Mouse (Mus musculus) limb, embryonic 11.5 days (tissue): ENCODE results near the gene Cenpf. TPM values are rescaled to one million over a fixed set of nuclear protein-coding genes. Genes with fewer than 3 reads are reported as not detected.

Source experiments
- ATAC-seq: fragments of 200-750 bp; cut with Nextera tagmentation; 2 replicates; pipeline ENCODE4 v1.8.0; 2017; ENCODE audit warnings: low read depth; ENCODE audit not compliant: insufficient number of reproducible peaks, low FRiP score, low TSS enrichment
- DNase-seq: peaks from one replicate; pipeline ENCODE4 v3.0.0-alpha.2; 2015; ENCODE audit warnings: low spot score
- H3K27ac ChIP-seq: fragments of 300-500 bp; sonication (generic); replicated peaks from 2 replicates; pipeline ENCODE4 v1.5.1; 2014; ENCODE audit warnings: low read depth, mild to moderate bottlenecking, low read length
- H3K27me3 ChIP-seq: fragments of 300-500 bp; sonication (generic); 2 replicates; pipeline ENCODE4 v1.6.1; 2014; ENCODE audit warnings: mild to moderate bottlenecking, low read length, mixed read lengths; ENCODE audit not compliant: control insufficient read depth, insufficient read depth
- H3K36me3 ChIP-seq: fragments of 300-500 bp; sonication (generic); 2 replicates; pipeline ENCODE4 v1.6.1; 2014; ENCODE audit warnings: mild to moderate bottlenecking, low read length, moderate library complexity, mixed read lengths; ENCODE audit not compliant: control insufficient read depth, insufficient read depth
- H3K4me1 ChIP-seq: fragments of 300-500 bp; sonication (generic); 2 replicates; pipeline ENCODE4 v1.6.1; 2014; ENCODE audit warnings: low read length, mixed read lengths; ENCODE audit not compliant: control insufficient read depth, insufficient read depth
- H3K4me2 ChIP-seq: fragments of 300-500 bp; sonication (generic); 2 replicates; pipeline ENCODE4 v1.6.1; 2014; ENCODE audit warnings: low read depth, mild to moderate bottlenecking, moderate library complexity; ENCODE audit not compliant: severe bottlenecking
- H3K4me3 ChIP-seq: fragments of 300-500 bp; sonication (generic); 2 replicates; pipeline ENCODE4 v1.5.1; 2014; ENCODE audit warnings: low read depth, low read length
- H3K9ac ChIP-seq: fragments of 300-500 bp; sonication (generic); 2 replicates; pipeline ENCODE4 v1.6.1; 2014; ENCODE audit warnings: mild to moderate bottlenecking, low read length
- H3K9me3 ChIP-seq: fragments of 300-500 bp; sonication (generic); 2 replicates; pipeline ENCODE4 v1.6.1; 2016; ENCODE audit warnings: low read length; ENCODE audit not compliant: control insufficient read depth
- WGBS: fragments of 180-500 bp; shearing (Covaris S2); extraction: QIAGEN DNeasy Blood & Tissue Kit; methylation state at CpG from one replicate; pipeline ENCODE4 v1.1.7; 2014; 5-methylcytosine and 5-hydroxymethylcytosine counted together
- polyA plus RNA-seq: library from polyadenylated mRNA; unstranded; fragments of >200 nt; fragmentation: Nextera tagmentation; extraction: Ambion mirVana; gene quantifications from 2 replicates; pipeline ENCODE4 v1.2.1, GENCODE M21; 2014

Gene Cenpf
- polyA plus RNA-seq, 1 experiment from 2014 or later, result 96.7 TPM

DNA sequence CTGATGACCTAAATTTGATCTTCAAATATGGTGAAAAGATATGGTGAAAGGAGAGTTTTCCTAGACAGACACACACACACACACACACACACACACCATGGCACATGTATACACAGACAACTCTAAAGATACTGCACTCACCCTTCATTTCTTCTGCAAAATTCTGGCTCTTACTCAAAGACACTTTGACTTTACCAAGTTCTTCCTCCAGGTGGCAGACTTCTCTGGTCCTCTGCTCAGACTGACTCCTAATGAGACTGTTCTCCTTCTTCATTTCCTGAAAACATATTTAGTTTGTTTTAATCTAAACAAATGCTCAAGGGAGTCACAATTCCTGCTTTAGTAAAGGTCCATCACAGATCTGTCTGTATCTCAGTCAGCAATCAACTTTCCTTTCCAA lies 26.0 kb downstream of the Cenpf start:
- Histone ChIP-seq H3K9me3 (no peaks in the 10 kb centered on the region), H3K4me1 (no peaks in the 10 kb centered on the region), H3K9ac (no peak overlapping the region), H3K36me3 (peaks cover 9% of the 10 kb centered on the region; the same call in 1 of the 2 replicates), H3K4me3 (no peak overlapping the region), H3K27me3 (no peaks in the 10 kb centered on the region), H3K4me2 (no peak overlapping the region), H3K27ac (no peak overlapping the region)
- DNase-seq (no peak), ATAC-seq (no peak)

DNA sequence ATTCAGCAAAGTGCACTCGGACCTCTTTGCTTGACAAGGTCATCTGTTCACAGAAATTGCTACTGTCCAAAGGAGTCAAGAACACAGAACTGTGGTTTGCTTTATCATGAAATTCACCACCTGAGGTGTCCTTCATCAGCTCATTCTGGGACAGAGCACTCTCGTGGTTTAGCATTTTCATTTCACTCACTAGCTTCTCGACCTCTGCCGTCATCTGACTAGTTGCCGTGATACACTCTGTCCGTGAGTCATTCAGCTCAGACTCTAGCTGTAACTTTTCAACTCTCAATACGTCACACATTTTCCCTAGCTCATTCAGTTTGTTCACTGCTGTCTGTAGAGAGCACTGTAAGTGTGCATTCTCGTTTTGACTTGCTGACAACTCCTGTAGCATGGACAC lies 30.5 kb downstream of the Cenpf start:
- H3K9ac ChIP-seq, result no peak overlapping the region
- H3K4me2 ChIP-seq, result no peak overlapping the region
- 90% methylated on average over 8 of the region's 8 CpGs for WGBS
- H3K27ac ChIP-seq, result no peak overlapping the region
- ATAC-seq (no peak), DNase-seq (no peak)
- H3K4me3 ChIP-seq, result no peak overlapping the region
- peaks cover 12% of the 10 kb centered on the region; the same call in 1 of the 2 replicates for H3K36me3 ChIP-seq
- H3K9me3 ChIP-seq, result no peaks in the 10 kb centered on the region
- no peaks in the 10 kb centered on the region for H3K4me1 ChIP-seq
- H3K27me3 ChIP-seq, result no peaks in the 10 kb centered on the region

DNA sequence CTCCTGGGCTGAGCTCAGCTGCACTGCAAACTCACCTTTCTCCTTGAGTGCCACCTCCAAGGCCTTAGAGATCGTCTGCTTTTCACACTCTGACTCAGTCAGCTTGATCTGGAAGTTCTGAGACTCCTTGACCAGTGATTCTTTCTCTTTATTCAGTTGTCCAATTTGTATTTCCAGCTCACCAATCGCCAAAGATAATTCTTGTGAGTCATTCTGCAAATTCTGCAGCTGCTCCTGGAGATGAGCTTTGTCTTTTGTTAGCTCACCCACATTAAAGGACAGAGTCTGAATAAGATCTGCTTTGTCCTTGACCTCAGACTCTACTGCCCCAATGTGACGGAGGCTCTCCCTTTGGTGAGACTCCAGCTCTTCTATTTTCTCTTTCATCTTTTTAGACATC lies 34.1 kb downstream of the Cenpf start:
- ATAC-seq (no peak), DNase-seq (no peak)
- H3K9me3 ChIP-seq, result no peaks in the 10 kb centered on the region
- WGBS, result 91% methylated on average over 3 of the region's 3 CpGs
- H3K27me3 ChIP-seq, result no peaks in the 10 kb centered on the region
- H3K9ac ChIP-seq, result no peak overlapping the region
- H3K36me3 ChIP-seq, result peaks cover 11% of the 10 kb centered on the region; the same call in 1 of the 2 replicates
- H3K4me1 ChIP-seq, result no peaks in the 10 kb centered on the region
- no peak overlapping the region for H3K27ac ChIP-seq
- no peak overlapping the region for H3K4me2 ChIP-seq
- H3K4me3 ChIP-seq, result no peak overlapping the region

DNA sequence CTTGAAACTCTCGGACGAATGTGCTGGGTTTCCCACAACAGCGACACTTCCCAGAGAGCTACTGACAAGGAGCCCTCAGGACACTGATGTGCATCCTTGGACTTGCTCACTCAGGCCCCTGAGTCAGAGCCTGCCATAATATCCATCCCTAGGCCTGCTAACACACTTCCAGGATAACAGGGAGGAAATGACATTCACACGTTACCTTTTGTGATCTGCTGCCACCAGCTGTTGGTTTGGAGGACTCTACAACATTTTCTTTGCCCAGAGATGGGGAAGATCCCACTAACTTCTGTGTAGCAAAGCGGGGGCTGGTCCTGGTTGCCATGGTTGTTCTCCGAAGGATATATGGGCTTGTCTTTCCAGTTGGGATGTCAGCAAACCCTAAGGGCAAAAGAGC lies 41.3 kb downstream of the Cenpf start:
- Histone ChIP-seq H3K9ac (no peak overlapping the region), H3K27ac (no peak overlapping the region), H3K36me3 (peaks cover 13% of the 10 kb centered on the region; the same call in 1 of the 2 replicates), H3K4me3 (no peak overlapping the region), H3K27me3 (no peaks in the 10 kb centered on the region), H3K4me1 (no peaks in the 10 kb centered on the region), H3K4me2 (no peak overlapping the region), H3K9me3 (no peaks in the 10 kb centered on the region)
- no peak for ATAC-seq
- DNase-seq, result no peak
- WGBS, result 90% methylated on average over 6 of the region's 6 CpGs

DNA sequence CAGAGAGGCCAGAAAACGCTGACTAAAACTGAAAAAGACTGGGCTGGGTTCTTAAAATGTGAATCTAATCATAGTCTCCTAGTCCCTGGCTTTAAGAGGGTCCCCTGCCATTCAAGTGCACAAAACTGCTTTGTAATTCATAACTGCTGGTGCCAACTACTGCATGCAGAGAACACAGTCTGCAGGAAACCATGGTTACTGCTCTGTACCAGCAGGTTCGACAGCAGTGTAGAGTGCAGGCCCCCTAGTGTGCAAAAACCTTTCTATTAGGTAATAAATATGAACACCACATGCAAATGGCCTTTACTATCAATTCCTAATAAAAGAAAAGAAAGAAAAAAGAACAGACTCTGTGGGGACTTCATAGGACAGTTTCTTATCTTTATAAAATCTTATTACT lies 42.5 kb downstream of the Cenpf start:
- no peak overlapping the region for H3K4me3 ChIP-seq
- ATAC-seq (no peak), DNase-seq (no peak)
- no peak overlapping the region for H3K27ac ChIP-seq
- H3K9me3 ChIP-seq, result no peaks in the 10 kb centered on the region
- no peaks in the 10 kb centered on the region for H3K27me3 ChIP-seq
- H3K4me1 ChIP-seq, result no peaks in the 10 kb centered on the region
- H3K4me2 ChIP-seq, result no peak overlapping the region
- peaks cover 13% of the 10 kb centered on the region; the same call in 1 of the 2 replicates for H3K36me3 ChIP-seq
- H3K9ac ChIP-seq, result no peak overlapping the region
- WGBS, result 82% methylated on average over 2 of the region's 2 CpGs

DNA sequence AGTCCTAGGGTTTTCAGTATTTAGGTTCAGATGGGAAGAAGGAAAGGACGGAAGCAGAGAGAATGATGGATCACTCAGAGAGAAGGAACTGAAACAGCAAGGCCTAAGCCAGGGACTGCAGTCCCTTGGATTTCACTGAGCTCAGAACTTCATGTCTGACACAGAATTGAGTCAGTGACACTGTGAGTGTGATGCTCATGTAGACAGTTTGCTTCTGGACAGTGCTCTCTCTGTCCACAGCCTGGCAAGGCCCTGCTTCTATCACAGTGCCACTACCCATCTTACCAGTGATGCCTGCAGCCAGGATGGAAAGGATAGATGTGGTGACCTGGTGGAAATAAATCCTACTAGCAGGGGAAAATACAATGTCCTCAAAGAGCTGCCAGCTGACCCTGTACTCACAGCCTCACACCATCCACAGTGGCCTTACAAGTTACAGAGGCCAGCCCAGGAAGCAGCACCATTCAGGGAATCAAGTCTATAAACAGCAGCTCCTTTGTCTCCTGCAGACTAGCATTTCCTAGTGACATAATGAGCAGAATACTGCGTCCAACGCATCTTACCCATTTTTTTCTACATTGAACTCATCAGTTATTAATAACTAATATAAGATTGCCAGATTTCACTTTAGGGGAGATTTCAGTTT lies 43.1 kb downstream of the Cenpf start:
- Histone ChIP-seq H3K36me3 (peaks cover 13% of the 10 kb centered on the region; the same call in 1 of the 2 replicates), H3K9me3 (no peaks in the 10 kb centered on the region), H3K4me3 (no peak overlapping the region), H3K9ac (no peak overlapping the region), H3K27me3 (no peaks in the 10 kb centered on the region), H3K27ac (no peak overlapping the region), H3K4me2 (no peak overlapping the region), H3K4me1 (no peaks in the 10 kb centered on the region)
- DNase-seq, result no peak
- WGBS, result 91% methylated on average over 3 of the region's 3 CpGs
- no peak for ATAC-seq

DNA sequence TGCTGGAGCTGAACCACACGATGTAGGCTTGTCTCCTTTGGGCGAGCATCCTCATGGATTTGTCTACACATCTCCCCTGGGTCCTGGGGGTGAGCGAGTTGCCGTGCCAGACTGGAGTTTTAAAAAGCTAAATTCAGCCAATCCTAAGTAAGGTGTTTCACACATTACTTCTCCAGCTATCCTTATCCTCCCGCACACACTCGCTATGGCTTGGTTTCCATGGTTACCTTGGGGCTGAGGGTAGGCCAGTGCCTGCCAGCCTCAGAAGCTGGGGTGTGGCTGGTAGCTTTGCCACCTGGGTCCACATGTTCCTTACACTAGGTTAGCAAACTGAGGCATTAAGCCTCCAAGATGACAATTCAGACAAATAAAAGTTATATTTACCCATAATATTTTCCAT lies 48.3 kb downstream of the Cenpf start:
- DNase-seq, result no peak

DNA sequence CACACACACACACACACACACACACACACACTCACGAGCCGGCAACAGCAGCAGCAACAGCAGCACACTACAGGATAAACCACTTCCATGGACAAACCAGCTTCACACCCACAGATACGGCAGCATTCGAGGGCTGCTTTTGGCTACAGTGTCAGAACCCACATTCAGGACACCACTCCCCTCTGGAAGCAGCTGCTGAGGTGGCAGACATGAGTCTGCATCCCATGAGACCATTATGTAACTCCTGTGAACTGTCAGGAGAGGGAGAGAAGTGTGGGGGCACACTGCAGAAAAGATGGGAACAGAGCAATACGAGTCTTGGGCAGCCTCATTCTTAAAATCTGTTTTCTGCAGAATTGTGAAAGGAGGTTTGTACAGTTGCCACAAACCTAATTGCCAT lies 54.1 kb downstream of the Cenpf start:
- no peaks in the 10 kb centered on the region for H3K9me3 ChIP-seq
- ATAC-seq (no peak), DNase-seq (no peak)
- H3K27ac ChIP-seq, result no peak overlapping the region
- no peaks in the 10 kb centered on the region for H3K36me3 ChIP-seq
- H3K4me2 ChIP-seq, result no peak overlapping the region
- H3K4me3 ChIP-seq, result no peak overlapping the region
- 88% methylated on average over 5 of the region's 5 CpGs for WGBS
- H3K4me1 ChIP-seq, result no peaks in the 10 kb centered on the region
- no peaks in the 10 kb centered on the region for H3K27me3 ChIP-seq
- no peak overlapping the region for H3K9ac ChIP-seq

More for the DNA sequence above, 48.3 kb downstream of the Cenpf start:
- no peaks in the 10 kb centered on the region for H3K9me3 ChIP-seq
- no peak overlapping the region for H3K9ac ChIP-seq
- no peak overlapping the region for H3K27ac ChIP-seq
- no peaks in the 10 kb centered on the region for H3K27me3 ChIP-seq
- no peak overlapping the region for H3K4me2 ChIP-seq
- H3K36me3 ChIP-seq, result peaks cover 4% of the 10 kb centered on the region; the same call in 1 of the 2 replicates
- H3K4me1 ChIP-seq, result no peaks in the 10 kb centered on the region
- ATAC-seq, result no peak
- WGBS, result 85% methylated on average over 6 of the region's 6 CpGs
- H3K4me3 ChIP-seq, result no peak overlapping the region
